Mouse (Mus musculus): ENCODE data around the gene Farp2. TPM values are rescaled to one million over a fixed set of nuclear protein-coding genes. Genes with fewer than 3 reads are reported as not detected.
A peak's percentile ranks its signal among the peaks of the same experiment; 100 is the strongest.
"Not testable (repeated sequence)": the region's sequence is repeated elsewhere in the genome, so short reads cannot be mapped to it uniquely, and the experiment has no call there.

The Farp2 gene
- polyA plus RNA-seq, 1 experiment from 2014 or later: 2.9 TPM

- ATAC-seq: no peak
- Histone ChIP-seq H3K27ac (ENCODE audit: low read depth, low read length) (no peak overlapping the region), H3K4me1 (ENCODE audit: control insufficient read depth, insufficient read depth, low read length) (no peaks in the 10 kb centered on the region), H3K27me3 (replicated peaks; ENCODE audit: control insufficient read depth, insufficient read depth, low read length) (no peaks in the 10 kb centered on the region), H3K9ac (ENCODE audit: low read length) (no peak overlapping the region), H3K4me3 (ENCODE audit: low read depth, low read length) (no peak overlapping the region), H3K4me2 (ENCODE audit: low read length) (no peak overlapping the region), H3K9me3 (replicated peaks; ENCODE audit: control insufficient read depth, low read length) (no peaks in the 10 kb centered on the region), H3K36me3 (ENCODE audit: control insufficient read depth, insufficient read depth, low read length) (no peaks in the 10 kb centered on the region)
- whole genome bisulfite sequencing: 87% methylated on average over 5 of the region's 5 CpGs
- DNase-seq (ENCODE audit: low spot score): no peak
Measured at GRCm38 (mm10) chr1:93657025-93657360, 145.1 kb downstream of the Farp2 start.

DNA sequence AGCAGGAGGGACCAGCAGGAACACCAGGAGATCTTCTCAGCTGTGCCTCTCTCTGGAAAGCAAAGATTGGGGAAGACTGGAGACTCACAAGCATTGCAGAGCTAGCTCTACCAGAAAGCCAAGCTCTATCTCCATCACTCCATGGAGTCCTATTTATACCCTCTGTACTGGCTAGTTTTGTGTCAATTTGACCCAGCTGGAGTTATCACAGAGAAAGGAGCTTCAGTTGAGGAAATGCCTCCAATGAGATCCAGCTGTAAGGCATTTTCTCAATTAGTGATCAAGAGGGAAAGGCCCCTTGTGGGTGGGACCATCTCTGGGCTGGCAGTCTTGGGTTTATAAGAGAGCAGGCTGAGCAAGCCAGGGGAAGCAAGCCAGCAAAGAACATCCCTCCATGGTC lies 146.7 kb downstream of the Farp2 start, which contains the start of gene Stk25:
Gene Stk25, minus strand, starts transcription at position 101 of the 400 bp plus-strand sequence.
- H3K27me3 ChIP-seq (replicated peaks; ENCODE audit: control insufficient read depth, insufficient read depth, low read length); H3K36me3 ChIP-seq (ENCODE audit: control insufficient read depth, insufficient read depth, low read length); H3K9me3 ChIP-seq (replicated peaks; ENCODE audit: control insufficient read depth, low read length); H3K4me2 ChIP-seq (ENCODE audit: low read length); H3K27ac ChIP-seq (ENCODE audit: low read depth, low read length); H3K4me1 ChIP-seq (ENCODE audit: control insufficient read depth, insufficient read depth, low read length); ATAC-seq; H3K9ac ChIP-seq (ENCODE audit: low read length); H3K4me3 ChIP-seq (ENCODE audit: low read depth, low read length); DNase-seq (ENCODE audit: low spot score): not testable (repeated sequence)

DNA sequence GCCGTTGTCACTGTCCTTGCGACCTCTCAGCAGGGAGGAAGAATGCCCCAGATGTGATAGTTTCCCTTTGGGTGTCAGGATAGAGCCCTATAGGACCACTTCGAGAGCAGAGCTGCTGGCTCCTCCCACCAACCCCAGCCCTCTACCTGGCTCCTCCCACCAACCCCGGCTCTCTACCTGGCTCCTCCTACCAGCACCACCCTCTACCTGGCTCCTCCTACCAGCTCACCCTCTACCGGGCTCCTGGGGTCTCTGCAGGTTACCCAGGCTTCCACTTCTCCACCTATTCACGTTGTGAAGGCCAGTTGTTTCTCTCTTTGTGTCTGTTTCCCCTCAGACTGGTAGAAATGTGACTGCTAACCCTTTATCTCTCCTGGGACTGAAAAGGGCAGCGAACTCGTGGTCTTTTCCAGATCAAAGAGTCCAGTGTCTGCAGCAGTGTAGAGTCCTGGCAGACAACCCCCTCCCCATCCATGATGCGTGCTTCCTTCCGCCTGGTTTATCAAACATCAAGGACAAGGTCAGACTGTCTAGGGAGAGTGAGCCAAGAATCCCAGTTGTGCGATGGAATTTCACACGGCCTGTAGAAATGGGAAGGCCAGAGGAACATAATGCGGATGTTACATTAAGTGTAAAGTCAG lies 156.0 kb downstream of the Farp2 start:
- Histone ChIP-seq H3K4me1 (ENCODE audit: control insufficient read depth, insufficient read depth, low read length) (peaks cover 4% of the 10 kb centered on the region; the same call in 1 of the 2 replicates), H3K4me3 (ENCODE audit: low read depth, low read length) (no peak overlapping the region), H3K27ac (ENCODE audit: low read depth, low read length) (no peak overlapping the region), H3K27me3 (replicated peaks; ENCODE audit: control insufficient read depth, insufficient read depth, low read length) (no peaks in the 10 kb centered on the region), H3K9ac (ENCODE audit: low read length) (no peak overlapping the region), H3K4me2 (ENCODE audit: low read length) (no peak overlapping the region), H3K36me3 (ENCODE audit: control insufficient read depth, insufficient read depth, low read length) (no peaks in the 10 kb centered on the region), H3K9me3 (replicated peaks; ENCODE audit: control insufficient read depth, low read length) (no peaks in the 10 kb centered on the region)
- 34% methylated on average over 13 of the region's 13 CpGs for WGBS
- DNase-seq (ENCODE audit: low spot score) (no peak), ATAC-seq (no peak)

GRCm38 (mm10) chr1:93668791-93669548 lies 157.1 kb downstream of the Farp2 start:
- Histone ChIP-seq H3K27ac (ENCODE audit: low read depth, low read length) (peak overlapping the region; percentile 40; the same call in 1 of the 2 replicates), H3K4me2 (ENCODE audit: low read length) (peak overlapping the region; percentile 54), H3K4me1 (ENCODE audit: control insufficient read depth, insufficient read depth, low read length) (peaks cover 4% of the 10 kb centered on the region; the same call in 1 of the 2 replicates), H3K36me3 (ENCODE audit: control insufficient read depth, insufficient read depth, low read length) (no peaks in the 10 kb centered on the region), H3K27me3 (replicated peaks; ENCODE audit: control insufficient read depth, insufficient read depth, low read length) (no peaks in the 10 kb centered on the region), H3K9ac (ENCODE audit: low read length) (peak overlapping the region; percentile 57), H3K9me3 (replicated peaks; ENCODE audit: control insufficient read depth, low read length) (no peaks in the 10 kb centered on the region), H3K4me3 (ENCODE audit: low read depth, low read length) (peak overlapping the region; percentile 31)
- 15% methylated on average over 17 of the region's 17 CpGs for WGBS
- DNase-seq (ENCODE audit: low spot score) (peak; percentile 82), ATAC-seq (peak; percentile 84)

DNA sequence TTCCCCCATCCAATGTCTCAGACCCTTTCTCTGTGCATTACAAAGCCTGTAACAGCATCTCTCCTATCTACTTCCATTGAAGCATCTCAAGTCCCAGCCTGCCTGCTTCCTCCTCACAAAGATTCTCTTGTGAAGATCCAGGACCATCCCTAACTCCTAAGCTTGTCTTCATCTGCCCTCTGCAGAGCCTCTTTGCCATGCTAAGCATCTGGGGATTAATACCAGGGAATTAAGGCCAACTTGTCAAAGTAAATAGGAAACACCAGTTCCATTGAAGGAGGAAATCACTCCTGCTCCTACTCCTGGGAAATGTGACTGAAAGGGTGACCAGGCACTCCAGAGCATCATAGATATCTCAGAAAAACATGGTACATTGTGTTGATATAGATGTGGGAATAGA lies 158.1 kb downstream of the Farp2 start:
- Histone ChIP-seq H3K4me2 (ENCODE audit: low read length) (no peak overlapping the region; the same call in 1 of the 2 replicates), H3K27me3 (replicated peaks; ENCODE audit: control insufficient read depth, insufficient read depth, low read length) (no peaks in the 10 kb centered on the region), H3K4me1 (ENCODE audit: control insufficient read depth, insufficient read depth, low read length) (peaks cover 4% of the 10 kb centered on the region; the same call in 1 of the 2 replicates), H3K4me3 (ENCODE audit: low read depth, low read length) (no peak overlapping the region), H3K36me3 (ENCODE audit: control insufficient read depth, insufficient read depth, low read length) (no peaks in the 10 kb centered on the region), H3K9me3 (replicated peaks; ENCODE audit: control insufficient read depth, low read length) (no peaks in the 10 kb centered on the region), H3K9ac (ENCODE audit: low read length) (no peak overlapping the region), H3K27ac (ENCODE audit: low read depth, low read length) (no peak overlapping the region)
- ATAC-seq (no peak), DNase-seq (ENCODE audit: low spot score) (no peak)

Other genes with a start within 250 kb of the Farp2 start
- 21.9 and 28.0 TPM in 2 replicates for gene Mterf4, start 206.2 kb upstream of the Farp2 start, polyA plus RNA-seq (2014; fragmentation: Nextera tagmentation; extraction: Ambion mirVana)
- 48.9 and 62.4 TPM in 2 replicates for gene Ppp1r7, start 169.2 kb upstream of the Farp2 start, polyA plus RNA-seq (2014; fragmentation: Nextera tagmentation; extraction: Ambion mirVana)
- 5.6 and 6.9 TPM in 2 replicates for gene Pask, start 168.6 kb upstream of the Farp2 start, polyA plus RNA-seq (2014; fragmentation: Nextera tagmentation; extraction: Ambion mirVana)
- gene Ano7, start 138.1 kb upstream of the Farp2 start, polyA plus RNA-seq (2014; fragmentation: Nextera tagmentation; extraction: Ambion mirVana): not detected in 2 replicates
- 63.8 and 73.8 TPM in 2 replicates for gene Hdlbp, start 33.3 kb upstream of the Farp2 start, polyA plus RNA-seq (2014; fragmentation: Nextera tagmentation; extraction: Ambion mirVana)
- 354 and 364 TPM in 2 replicates for gene Stk25, start 146.6 kb downstream of the Farp2 start, polyA plus RNA-seq (2014; fragmentation: Nextera tagmentation; extraction: Ambion mirVana)
- 83.3 and 87.6 TPM in 2 replicates for gene Bok, start 173.6 kb downstream of the Farp2 start, polyA plus RNA-seq (2014; fragmentation: Nextera tagmentation; extraction: Ambion mirVana)
- 95.0 and 113 TPM in 2 replicates for gene Atg4b, start 239.4 kb downstream of the Farp2 start, polyA plus RNA-seq (2014; fragmentation: Nextera tagmentation; extraction: Ambion mirVana)
- 38.4 and 44.4 TPM in 2 replicates for gene Thap4, start 242.8 kb downstream of the Farp2 start, polyA plus RNA-seq (2014; fragmentation: Nextera tagmentation; extraction: Ambion mirVana)